Mouse (Mus musculus) liver, embryonic 14.5 days (tissue): Measurements from ENCODE around the gene Ppp6r3. TPM values are rescaled to one million over a fixed set of nuclear protein-coding genes. Genes with fewer than 3 reads are reported as not detected.
A peak's percentile ranks its signal among the peaks of the same experiment; 100 is the strongest.

Experiments used
- ATAC-seq: fragments of 200-750 bp; cut with Nextera tagmentation; 2 replicates; pipeline ENCODE4 v1.8.0; 2017; ENCODE audit warnings: moderate number of reproducible peaks, mild to moderate bottlenecking, moderate library complexity; ENCODE audit not compliant: insufficient read depth
- DNase-seq, 3 experiments: peaks; one replicate each; pipeline ENCODE4 v3.0.0-alpha.2; 2012 to 2013; ENCODE audit warnings: low read depth in 3 of 3, low spot score in 3 of 3
- H3K27ac ChIP-seq: fragments of 300-500 bp; sonication (generic); 2 replicates; pipeline ENCODE4 v1.5.1; 2014; ENCODE audit warnings: moderate library complexity, mild to moderate bottlenecking, control low read depth, inconsistent platforms
- H3K27me3 ChIP-seq: fragments of 300-500 bp; sonication (generic); 2 replicates; pipeline ENCODE4 v1.6.1; 2014; ENCODE audit warnings: mild to moderate bottlenecking, low read length, moderate library complexity; ENCODE audit not compliant: control insufficient read depth, insufficient read depth
- H3K36me3 ChIP-seq: fragments of 300-500 bp; sonication (generic); replicated peaks from 2 replicates; pipeline ENCODE4 v1.6.1; 2014; ENCODE audit warnings: low read depth; ENCODE audit not compliant: control insufficient read depth, insufficient read depth
- H3K4me1 ChIP-seq, 2 experiments: fragments of 200-500 bp in 1 of 2; fragments of 300-500 bp in 1 of 2; sonication (generic) in 1 of 2; replicated peaks; 2 replicates each; pipeline ENCODE4 v1.6.1; 2012 to 2014; ENCODE audit warnings: antibody characterized with exemption in 1 of 2, inconsistent platforms in 1 of 2, low read length in 1 of 2; ENCODE audit not compliant: control insufficient read depth in 2 of 2, insufficient read depth in 2 of 2
- H3K4me2 ChIP-seq: fragments of 300-500 bp; sonication (generic); 2 replicates; pipeline ENCODE4 v1.6.1; 2014; ENCODE audit warnings: low read depth, mild to moderate bottlenecking, control low read depth, moderate library complexity
- H3K4me3 ChIP-seq, 2 experiments: fragments of 200-500 bp in 1 of 2; fragments of 300-500 bp in 1 of 2; sonication (generic) in 1 of 2; 2 replicates each; pipeline ENCODE4 v1.5.1; 2012 to 2014; ENCODE audit warnings: low read depth in 2 of 2, low read length in 2 of 2, mild to moderate bottlenecking in 2 of 2, control low read depth in 1 of 2, inconsistent platforms in 1 of 2, moderate library complexity in 1 of 2; ENCODE audit not compliant: insufficient read depth in 1 of 2
- H3K9ac ChIP-seq: fragments of 300-500 bp; sonication (generic); replicated peaks from 2 replicates; pipeline ENCODE4 v1.6.1; 2014; ENCODE audit warnings: mild to moderate bottlenecking, control low read depth, moderate library complexity
- H3K9me3 ChIP-seq: fragments of 300-500 bp; sonication (generic); 2 replicates; pipeline ENCODE4 v1.6.1; 2016; ENCODE audit warnings: low read length, mixed read lengths; ENCODE audit not compliant: control insufficient read depth
- CTCF ChIP-seq: IDR thresholded peaks from 2 replicates; pipeline ENCODE4 v1.5.1; 2016; ENCODE audit warnings: antibody characterized with exemption, low read depth, control low read depth
- EP300 ChIP-seq: IDR thresholded peaks from 2 replicates; pipeline ENCODE4 v1.6.1; 2016; ENCODE audit warnings: antibody characterized with exemption, low read depth
- WGBS: fragments of 180-500 bp; shearing (Covaris S2); extraction: QIAGEN DNeasy Blood & Tissue Kit; methylation state at CpG from one replicate; pipeline ENCODE4 v1.1.7; 2014; ENCODE audit not compliant: insufficient replicate concordance; 5-methylcytosine and 5-hydroxymethylcytosine counted together
- polyA plus RNA-seq, 2 experiments: library from polyadenylated mRNA; depleted of rRNA in 1 of 2; stranded (reverse) in 1 of 2; unstranded in 1 of 2; fragments of >200 nt; fragmentation: Nextera tagmentation in 1 of 2; extraction: Ambion mirVana in 1 of 2; gene quantifications; 2 replicates each; pipeline versions ENCODE4 v1.2.1 to v1.2.3; 2012 to 2014

Ppp6r3 gene
- polyA plus RNA-seq, 2 experiments, result 22.6 TPM

GRCm38 (mm10) chr19:3440667-3441066 is 134.9 kb downstream of the Ppp6r3 start:
- TF ChIP-seq CTCF (no peak), EP300 (no peak)
- Histone ChIP-seq H3K9ac (no peak overlapping the region), H3K27me3 (no peaks in the 10 kb centered on the region), H3K27ac (no peak overlapping the region), H3K4me1 (no peaks in the 10 kb centered on the region), H3K36me3 (no peaks in the 10 kb centered on the region), H3K4me3 (no peak overlapping the region), H3K4me2 (no peak overlapping the region), H3K9me3 (no peaks in the 10 kb centered on the region)
- ATAC-seq, result no peak
- DNase-seq, result no peak
- WGBS, result 41% methylated on average over 5 of the region's 5 CpGs

GRCm38 (mm10) chr19:3437980-3438379 is 137.6 kb downstream of the Ppp6r3 start:
- H3K27me3 ChIP-seq, result no peaks in the 10 kb centered on the region
- no peak overlapping the region for H3K9ac ChIP-seq
- no peaks in the 10 kb centered on the region for H3K36me3 ChIP-seq
- WGBS, result 49% methylated on average over 5 of the region's 5 CpGs
- H3K9me3 ChIP-seq, result no peaks in the 10 kb centered on the region
- H3K27ac ChIP-seq, result no peak overlapping the region
- no peak overlapping the region for H3K4me3 ChIP-seq
- no peak for TF ChIP-seq EP300
- TF ChIP-seq CTCF, result peak; percentile 33; the same call in 1 of the 2 replicates
- no peak for DNase-seq
- ATAC-seq, result no peak
- H3K4me2 ChIP-seq, result no peak overlapping the region
- H3K4me1 ChIP-seq, result no peaks in the 10 kb centered on the region

GRCm38 (mm10) chr19:3436840-3437239 is 138.7 kb downstream of the Ppp6r3 start:
- H3K36me3 ChIP-seq, result no peaks in the 10 kb centered on the region
- H3K9me3 ChIP-seq, result no peaks in the 10 kb centered on the region
- no peaks in the 10 kb centered on the region for H3K27me3 ChIP-seq
- TF ChIP-seq CTCF, result peak; percentile 85
- no peak for TF ChIP-seq EP300
- no peak overlapping the region for H3K4me2 ChIP-seq
- H3K4me3 ChIP-seq, result no peak overlapping the region
- H3K4me1 ChIP-seq, result no peaks in the 10 kb centered on the region
- H3K27ac ChIP-seq, result no peak overlapping the region
- DNase-seq (peak in 2 of 3 experiments; percentile 16 to 24), ATAC-seq (no peak)
- WGBS, result 38% methylated on average over 9 of the region's 9 CpGs
- no peak overlapping the region for H3K9ac ChIP-seq

GRCm38 (mm10) chr19:3435824-3436223 is 139.7 kb downstream of the Ppp6r3 start:
- no peaks in the 10 kb centered on the region for H3K27me3 ChIP-seq
- H3K4me2 ChIP-seq, result no peak overlapping the region
- H3K4me3 ChIP-seq, result no peak overlapping the region
- H3K27ac ChIP-seq, result no peak overlapping the region
- H3K36me3 ChIP-seq, result no peaks in the 10 kb centered on the region
- no peak overlapping the region for H3K9ac ChIP-seq
- DNase-seq (no peak), ATAC-seq (no peak)
- no peaks in the 10 kb centered on the region for H3K9me3 ChIP-seq
- H3K4me1 ChIP-seq, result no peaks in the 10 kb centered on the region
- WGBS, result 47% methylated on average over 3 of the region's 3 CpGs
- TF ChIP-seq EP300 (no peak), CTCF (no peak)

GRCm38 (mm10) chr19:3434641-3435040 is 140.9 kb downstream of the Ppp6r3 start:
- H3K9ac ChIP-seq, result no peak overlapping the region
- ATAC-seq (no peak), DNase-seq (no peak)
- H3K4me2 ChIP-seq, result no peak overlapping the region
- no peak overlapping the region for H3K27ac ChIP-seq
- no peak overlapping the region for H3K4me3 ChIP-seq
- no peaks in the 10 kb centered on the region for H3K36me3 ChIP-seq
- TF ChIP-seq CTCF (no peak), EP300 (no peak)
- WGBS, result 23% methylated on average over 4 of the region's 4 CpGs
- H3K27me3 ChIP-seq, result no peaks in the 10 kb centered on the region
- H3K4me1 ChIP-seq, result no peaks in the 10 kb centered on the region
- no peaks in the 10 kb centered on the region for H3K9me3 ChIP-seq
